Mouse (Mus musculus) MEL (cell line): ENCODE results near the gene Auts2. TPM values are rescaled to one million over a fixed set of nuclear protein-coding genes. Genes with fewer than 3 reads are reported as not detected.

ENCODE experiments used
- DNase-seq: peaks from one replicate; pipeline ENCODE4 v3.0.0; 2011; ENCODE audit warnings: low read depth, low spot score
- H3K27ac ChIP-seq: 2 replicates; pipeline ENCODE4 v1.5.1; 2012; ENCODE audit warnings: low read depth, mild to moderate bottlenecking, control low read depth, low read length, moderate library complexity; ENCODE audit not compliant: control insufficient read depth
- H3K27me3 ChIP-seq, 2 experiments: fragments of 150-350 bp in 1 of 2; sonication (generic) in 1 of 2; 2 replicates each; pipeline ENCODE4 v1.6.1; 2012; ENCODE audit warnings: low read length in 2 of 2, mild to moderate bottlenecking in 2 of 2, improper control_type of control experiment in 1 of 2, moderate library complexity in 1 of 2; ENCODE audit not compliant: insufficient read depth in 2 of 2, control insufficient read depth in 1 of 2
- H3K36me3 ChIP-seq, 2 experiments: 2 replicates each; pipeline ENCODE4 v1.6.1; 2012 to 2014; ENCODE audit warnings: low read length in 2 of 2, improper control_type of control experiment in 1 of 2, inconsistent platforms in 1 of 2, mild to moderate bottlenecking in 1 of 2; ENCODE audit not compliant: insufficient read depth in 2 of 2, control insufficient read depth in 1 of 2
- H3K4me1 ChIP-seq, 2 experiments: fragments of 150-350 bp in 1 of 2; sonication (generic) in 1 of 2; 2 replicates each; pipeline ENCODE4 v1.6.1; 2012; ENCODE audit warnings: low read length in 2 of 2, improper control_type of control experiment in 1 of 2, mild to moderate bottlenecking in 1 of 2; ENCODE audit not compliant: insufficient read depth in 2 of 2, control insufficient read depth in 1 of 2
- H3K4me3 ChIP-seq, 2 experiments: fragments of 150-350 bp in 1 of 2; sonication (generic) in 1 of 2; 2 replicates each; pipeline ENCODE4 v1.5.1; 2012; ENCODE audit warnings: low read depth in 2 of 2, low read length in 2 of 2, mild to moderate bottlenecking in 2 of 2, moderate library complexity in 2 of 2, control low read depth in 1 of 2, improper control_type of control experiment in 1 of 2; ENCODE audit not compliant: control insufficient read depth in 1 of 2, insufficient read depth in 1 of 2
- H3K79me2 ChIP-seq: 2 replicates; pipeline ENCODE4 v1.6.1; 2012; ENCODE audit warnings: mild to moderate bottlenecking, low read length, moderate library complexity; ENCODE audit not compliant: control insufficient read depth, poor library complexity, insufficient read depth
- H3K9ac ChIP-seq: 2 replicates; pipeline ENCODE4 v1.6.1; 2012; ENCODE audit warnings: low read depth, mild to moderate bottlenecking, control low read depth, low read length, moderate library complexity; ENCODE audit not compliant: control insufficient read depth, poor library complexity, severe bottlenecking
- H3K9me3 ChIP-seq: fragments of 150-350 bp; sonication (generic); replicated peaks from 2 replicates; pipeline ENCODE4 v1.6.1; 2012; ENCODE audit warnings: mild to moderate bottlenecking, low read length, improper control_type of control experiment, moderate library complexity; ENCODE audit not compliant: insufficient read depth
- BHLHE40 ChIP-seq: IDR thresholded peaks from 2 replicates; pipeline ENCODE4 v1.6.1; 2012; ENCODE audit warnings: low read depth, mild to moderate bottlenecking, inconsistent platforms, low read length, improper control_type of control experiment, borderline replicate concordance
- CHD1 ChIP-seq: IDR thresholded peaks from 2 replicates; pipeline ENCODE4 v1.6.1; 2012; ENCODE audit warnings: low read depth, mild to moderate bottlenecking, inconsistent platforms, low read length, improper control_type of control experiment
- E2F4 ChIP-seq: IDR thresholded peaks from 2 replicates; pipeline ENCODE4 v1.6.1; 2011; ENCODE audit warnings: low read depth, low read length, improper control_type of control experiment, borderline replicate concordance
- EP300 ChIP-seq, 2 experiments: IDR thresholded peaks; 2 replicates each; pipeline ENCODE4 v1.6.1; 2011; ENCODE audit warnings: improper control_type of control experiment in 2 of 2, low read length in 2 of 2, low read depth in 1 of 2, mild to moderate bottlenecking in 1 of 2
- GATA1 ChIP-seq: IDR thresholded peaks from 2 replicates; pipeline ENCODE4 v1.6.1; 2011; ENCODE audit warnings: low read depth, low read length, improper control_type of control experiment
- HCFC1 ChIP-seq: IDR thresholded peaks from 2 replicates; pipeline ENCODE4 v1.6.1; 2012; ENCODE audit warnings: low read depth, mild to moderate bottlenecking, inconsistent platforms, low read length, improper control_type of control experiment, moderate library complexity
- MAFK ChIP-seq: IDR thresholded peaks from 2 replicates; pipeline ENCODE4 v1.6.1; 2011; ENCODE audit warnings: low read depth, mild to moderate bottlenecking, low read length, improper control_type of control experiment, borderline replicate concordance
- MEF2A ChIP-seq: IDR thresholded peaks from 2 replicates; pipeline ENCODE4 v1.6.1; 2014; ENCODE audit warnings: low read depth, mild to moderate bottlenecking, inconsistent platforms, low read length, improper control_type of control experiment; ENCODE audit not compliant: poor library complexity, insufficient replicate concordance, severe bottlenecking; ENCODE audit errors: extremely low read depth
- MXI1 ChIP-seq: IDR thresholded peaks from 2 replicates; pipeline ENCODE4 v1.6.1; 2011; ENCODE audit warnings: mild to moderate bottlenecking, low read depth, low read length, improper control_type of control experiment
- MYC ChIP-seq: IDR thresholded peaks from 2 replicates; pipeline ENCODE4 v1.6.1; 2011; ENCODE audit warnings: low read depth, mild to moderate bottlenecking, low read length, improper control_type of control experiment, moderate library complexity
- RAD21 ChIP-seq: IDR thresholded peaks from 2 replicates; pipeline ENCODE4 v1.6.1; 2011; ENCODE audit warnings: mild to moderate bottlenecking, low read depth, low read length, improper control_type of control experiment
- RCOR1 ChIP-seq: IDR thresholded peaks from 2 replicates; pipeline ENCODE4 v1.6.1; 2012; ENCODE audit warnings: low read depth, mild to moderate bottlenecking, inconsistent platforms, low read length, improper control_type of control experiment
- SIN3A ChIP-seq: IDR thresholded peaks from 2 replicates; pipeline ENCODE4 v1.6.1; 2012; ENCODE audit warnings: low read length, improper control_type of control experiment, inconsistent platforms
- TAL1 ChIP-seq: IDR thresholded peaks from 2 replicates; pipeline ENCODE4 v1.6.1; 2012; ENCODE audit warnings: mild to moderate bottlenecking, inconsistent platforms, low read length, moderate library complexity, mixed read lengths
- TBP ChIP-seq: IDR thresholded peaks from 2 replicates; pipeline ENCODE4 v1.8.0; 2011; ENCODE audit warnings: low read depth, low read length, improper control_type of control experiment
- TCF12 ChIP-seq: IDR thresholded peaks from 2 replicates; pipeline ENCODE4 v1.6.1; 2014; ENCODE audit warnings: low read depth, mild to moderate bottlenecking, inconsistent platforms, low read length, improper control_type of control experiment, moderate library complexity
- UBTF ChIP-seq: IDR thresholded peaks from 2 replicates; pipeline ENCODE4 v1.6.1; 2012; ENCODE audit warnings: low read depth, mild to moderate bottlenecking, inconsistent platforms, low read length, improper control_type of control experiment, moderate library complexity, borderline replicate concordance; ENCODE audit not compliant: insufficient read depth
- USF1 ChIP-seq: IDR thresholded peaks from 2 replicates; pipeline ENCODE4 v1.6.1; 2014; ENCODE audit warnings: low read depth, mild to moderate bottlenecking, inconsistent platforms, low read length, improper control_type of control experiment, moderate library complexity
- USF2 ChIP-seq, 2 experiments: IDR thresholded peaks; 2 replicates each; pipeline ENCODE4 v1.6.1; 2011 to 2012; ENCODE audit warnings: improper control_type of control experiment in 2 of 2, low read length in 2 of 2, borderline replicate concordance in 1 of 2, inconsistent platforms in 1 of 2, low read depth in 1 of 2, mild to moderate bottlenecking in 1 of 2; ENCODE audit not compliant: insufficient read depth in 1 of 2
- ZNF384 ChIP-seq: IDR thresholded peaks from 2 replicates; pipeline ENCODE4 v1.6.1; 2012; ENCODE audit warnings: low read depth, mild to moderate bottlenecking, inconsistent platforms, low read length, improper control_type of control experiment
- polyA plus RNA-seq, 2 experiments: library from polyadenylated mRNA; stranded (reverse) in 1 of 2; unstranded in 1 of 2; fragments of >175 nt in 1 of 2; fragments of >200 nt in 1 of 2; gene quantifications; 2 replicates each; pipeline versions ENCODE4 v1.2.1 to v1.2.4; 2012; ENCODE audit warnings: low replicate concordance in 2 of 2, low read depth in 1 of 2; ENCODE audit not compliant: insufficient read length in 2 of 2, insufficient read depth in 1 of 2, missing spikeins in 1 of 2
- total RNA-seq: library from RNA; depleted of rRNA; stranded (reverse); fragments of 300-350 nt; gene quantifications from 2 replicates; pipeline ENCODE4 v1.2.3, GENCODE M21; 2012

The Auts2 gene
- total and polyA plus RNA-seq, 3 experiments, result not detected

DNA sequence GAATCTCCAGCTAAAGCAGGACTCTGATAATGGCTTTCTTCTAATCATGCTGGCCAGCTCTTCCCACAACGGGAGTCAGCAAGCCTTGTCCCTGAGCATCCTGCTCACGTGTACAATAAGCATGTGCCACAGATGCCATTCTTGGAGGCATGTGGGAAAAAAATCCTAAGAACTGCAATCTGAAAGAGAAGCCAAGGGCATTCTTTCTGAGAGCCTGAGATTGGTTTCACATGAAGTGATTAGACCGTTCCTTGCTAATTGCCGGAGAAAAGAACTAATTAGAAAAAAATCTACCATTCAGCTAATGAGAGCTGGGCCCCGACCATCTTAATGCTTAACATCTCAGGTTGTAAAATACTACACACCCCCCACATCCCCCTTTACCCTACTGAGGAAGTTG is 677.9 kb downstream of the Auts2 start:
- H3K36me3 ChIP-seq, result no peaks in the 10 kb centered on the region
- H3K27me3 ChIP-seq, result no peaks in the 10 kb centered on the region
- no peak overlapping the region for H3K27ac ChIP-seq
- no peak overlapping the region for H3K9ac ChIP-seq
- TF ChIP-seq EP300 (IDR thresholded peaks at IDR 0.05; ENCODE audit: low read depth in 1 of 2, low read length in 2 of 2) (no peak), ZNF384 (no peak), MXI1 (no peak), USF1 (no peak)
- H3K79me2 ChIP-seq, result no peaks in the 10 kb centered on the region
- DNase-seq, result no peak
- H3K4me1 ChIP-seq, result no peaks in the 10 kb centered on the region
- H3K4me3 ChIP-seq, result no peak overlapping the region
- H3K9me3 ChIP-seq, result no peaks in the 10 kb centered on the region

DNA sequence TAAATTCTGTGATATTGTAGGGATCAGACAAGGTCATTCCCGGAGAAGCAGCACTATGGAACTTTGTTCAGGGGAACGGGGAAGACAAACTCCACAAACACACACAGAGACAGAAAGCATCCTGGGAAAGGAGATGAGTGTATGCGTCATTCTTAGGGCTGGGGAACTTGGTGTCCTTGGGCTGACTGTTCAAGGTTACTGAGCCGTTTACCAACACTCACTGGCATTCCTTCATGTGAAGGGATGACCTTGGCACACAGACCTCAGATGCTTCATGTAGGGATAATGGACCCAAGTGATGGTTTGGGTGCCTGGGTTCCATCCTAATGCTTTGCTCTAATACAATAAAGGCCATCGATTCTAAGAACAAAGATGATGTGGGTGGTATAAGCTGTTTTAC is 685.2 kb downstream of the Auts2 start:
- Histone ChIP-seq H3K4me1 (no peaks in the 10 kb centered on the region), H3K27me3 (no peaks in the 10 kb centered on the region), H3K79me2 (no peaks in the 10 kb centered on the region), H3K9me3 (no peaks in the 10 kb centered on the region)
- no peak for TF ChIP-seq BHLHE40
- TF ChIP-seq MYC, result no peak
- no peak for TF ChIP-seq RAD21
- TF ChIP-seq GATA1, result no peak
- TF ChIP-seq, all 39 proteins: peak for 0
- no peak for DNase-seq
- Histone ChIP-seq H3K36me3 (no peaks in the 10 kb centered on the region), H3K4me3 (no peak overlapping the region), H3K27ac (no peak overlapping the region), H3K9ac (no peak overlapping the region)

DNA sequence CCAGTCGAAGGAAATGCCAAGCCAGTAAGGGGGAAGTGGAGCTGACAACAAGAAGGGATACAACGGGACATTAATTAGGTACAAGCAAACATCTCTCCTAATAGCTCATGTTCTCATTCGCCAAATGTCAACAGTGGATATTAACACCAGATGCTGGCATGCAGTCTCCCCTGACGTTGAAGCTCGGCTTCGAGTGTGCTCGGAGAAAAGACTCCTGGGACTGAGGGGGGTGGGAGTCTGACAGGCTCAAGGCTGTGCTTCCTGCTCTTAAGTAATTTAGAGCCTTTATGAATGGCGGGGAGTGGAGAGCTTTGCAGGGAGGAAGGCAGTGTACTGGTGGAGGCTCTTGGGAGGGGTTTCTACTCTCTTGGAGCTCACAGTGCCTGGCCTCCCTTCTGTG is 687.8 kb downstream of the Auts2 start:
- no peak for TF ChIP-seq E2F4
- TF ChIP-seq USF2 (IDR thresholded peaks at IDR 0.05; ENCODE audit: borderline replicate concordance in 1 of 2, insufficient read depth in 1 of 2, low read depth in 1 of 2, low read length in 2 of 2), result no peak
- TF ChIP-seq BHLHE40, result no peak
- no peak for TF ChIP-seq RCOR1
- TF ChIP-seq UBTF, result no peak
- no peak for TF ChIP-seq EP300 (IDR thresholded peaks at IDR 0.05; ENCODE audit: low read depth in 1 of 2, low read length in 2 of 2)
- no peak for TF ChIP-seq SIN3A
- no peak for TF ChIP-seq CHD1
- TF ChIP-seq TBP, result no peak
- TF ChIP-seq MAFK, result no peak
- TF ChIP-seq MEF2A, result no peak
- TF ChIP-seq TAL1, result no peak
- no peak for TF ChIP-seq ZNF384
- no peak for TF ChIP-seq HCFC1
- TF ChIP-seq TCF12, result no peak
- TF ChIP-seq, all 39 proteins: peak for 0
- H3K4me3 ChIP-seq, result no peak overlapping the region
- H3K79me2 ChIP-seq, result no peaks in the 10 kb centered on the region
- H3K27ac ChIP-seq, result no peak overlapping the region
- H3K27me3 ChIP-seq, result no peaks in the 10 kb centered on the region
- no peak overlapping the region for H3K9ac ChIP-seq
- no peaks in the 10 kb centered on the region for H3K4me1 ChIP-seq
- H3K9me3 ChIP-seq, result no peaks in the 10 kb centered on the region
- DNase-seq, result no peak
- H3K36me3 ChIP-seq, result no peaks in the 10 kb centered on the region
